Mouse (Mus musculus): ENCODE measurements around the gene Cdcp2. TPM values are rescaled to one million over a fixed set of nuclear protein-coding genes. Genes with fewer than 3 reads are reported as not detected.

Gene Cdcp2
- not detected for total RNA-seq (2021)
- long read RNA-seq, experiment 1 = 0 reads
- long read RNA-seq, experiment 2 = 0 reads

- DNase-seq (ENCODE audit: low spot score in 2 of 2) = no peak
Measured at GRCm38 (mm10) chr4:107096841-107097373, at the start of gene Cdcp2. Gene Cdcp2, plus strand, starts transcription at chr4:107096891.

GRCm38 (mm10) chr4:107047806-107048205 is 48.9 kb upstream of the Cdcp2 start:
- DNase-seq (ENCODE audit: low spot score in 2 of 2) = no peak

GRCm38 (mm10) chr4:107048568-107049162 is 48.0 kb upstream of the Cdcp2 start:
- DNase-seq (ENCODE audit: low spot score in 2 of 2) = no peak

GRCm38 (mm10) chr4:107051889-107052288 is 44.8 kb upstream of the Cdcp2 start:
- DNase-seq (ENCODE audit: low spot score in 2 of 2) = no peak

- DNase-seq (ENCODE audit: low spot score in 2 of 2) = no peak
Measured at GRCm38 (mm10) chr4:107052962-107053553, 43.6 kb upstream of the Cdcp2 start.

- DNase-seq (ENCODE audit: low spot score in 2 of 2) = no peak
Measured at GRCm38 (mm10) chr4:107056088-107056487, 40.6 kb upstream of the Cdcp2 start.

- no peak for DNase-seq (ENCODE audit: low spot score in 2 of 2)
Measured at GRCm38 (mm10) chr4:107058346-107058745, 38.3 kb upstream of the Cdcp2 start.

GRCm38 (mm10) chr4:107058781-107059180 is 37.9 kb upstream of the Cdcp2 start:
- DNase-seq (ENCODE audit: low spot score in 2 of 2) = peak in 1 of 2 experiments; percentile 25

GRCm38 (mm10) chr4:107061560-107061959 is 35.1 kb upstream of the Cdcp2 start:
- no peak for DNase-seq (ENCODE audit: low spot score in 2 of 2)

GRCm38 (mm10) chr4:107063214-107063613 is 33.5 kb upstream of the Cdcp2 start:
- DNase-seq (ENCODE audit: low spot score in 2 of 2) = no peak

- DNase-seq (ENCODE audit: low spot score in 2 of 2) = no peak
Measured at GRCm38 (mm10) chr4:107064394-107065098, 32.1 kb upstream of the Cdcp2 start.

- peak; percentile 95 to 96 for DNase-seq (ENCODE audit: low spot score in 2 of 2)
Measured at GRCm38 (mm10) chr4:107066252-107067124, 30.2 kb upstream of the Cdcp2 start, which contains the start of the genes Mrpl37 and Cyb5rl. Gene Mrpl37, minus strand, starts transcription at chr4:107066868. Gene Cyb5rl, plus strand, starts transcription at chr4:107066988.

- DNase-seq (ENCODE audit: low spot score in 2 of 2) = peak in 1 of 2 experiments; percentile 21
Measured at GRCm38 (mm10) chr4:107067151-107067840, 29.4 kb upstream of the Cdcp2 start.

GRCm38 (mm10) chr4:107072343-107072742 is 24.3 kb upstream of the Cdcp2 start:
- DNase-seq (ENCODE audit: low spot score in 2 of 2) = no peak

- DNase-seq (ENCODE audit: low spot score in 2 of 2) = no peak
Measured at GRCm38 (mm10) chr4:107075456-107075855, 21.2 kb upstream of the Cdcp2 start.

GRCm38 (mm10) chr4:107078894-107079293 is 17.8 kb upstream of the Cdcp2 start:
- DNase-seq (ENCODE audit: low spot score in 2 of 2) = no peak

GRCm38 (mm10) chr4:107079716-107080115 is 17.0 kb upstream of the Cdcp2 start:
- DNase-seq (ENCODE audit: low spot score in 2 of 2) = no peak

GRCm38 (mm10) chr4:107082185-107082584 is 14.5 kb upstream of the Cdcp2 start:
- no peak for DNase-seq (ENCODE audit: low spot score in 2 of 2)

GRCm38 (mm10) chr4:107083126-107083525 is 13.6 kb upstream of the Cdcp2 start:
- no peak for DNase-seq (ENCODE audit: low spot score in 2 of 2)

GRCm38 (mm10) chr4:107084343-107084742 is 12.3 kb upstream of the Cdcp2 start:
- DNase-seq (ENCODE audit: low spot score in 2 of 2) = peak in 1 of 2 experiments; percentile 16
